Mouse (Mus musculus) hindbrain, postnatal 0 days (tissue): ENCODE measurements around the gene Krt222. TPM values are rescaled to one million over a fixed set of nuclear protein-coding genes. Genes with fewer than 3 reads are reported as not detected.
A peak's percentile ranks its signal among the peaks of the same experiment; 100 is the strongest.

Source experiments
- ATAC-seq: fragments of 200-750 bp; cut with Nextera tagmentation; 2 replicates; pipeline ENCODE4 v1.8.0; 2017; ENCODE audit warnings: mild to moderate bottlenecking, moderate TSS enrichment, moderate library complexity
- DNase-seq: peaks from one replicate; pipeline ENCODE4 v3.0.0-alpha.2; 2015; ENCODE audit warnings: low spot score
- H3K27ac ChIP-seq: fragments of 300-500 bp; sonication (generic); 2 replicates; pipeline ENCODE4 v1.5.1; 2014; ENCODE audit warnings: mild to moderate bottlenecking
- H3K27me3 ChIP-seq: fragments of 300-500 bp; sonication (generic); 2 replicates; pipeline ENCODE4 v1.6.1; 2014; ENCODE audit warnings: low read length, mixed read lengths; ENCODE audit not compliant: insufficient read depth
- H3K36me3 ChIP-seq: fragments of 300-500 bp; sonication (generic); 2 replicates; pipeline ENCODE4 v1.6.1; 2014; ENCODE audit warnings: low read length, mixed read lengths; ENCODE audit not compliant: insufficient read depth
- H3K4me1 ChIP-seq: fragments of 300-500 bp; sonication (generic); 2 replicates; pipeline ENCODE4 v1.6.1; 2014; ENCODE audit warnings: antibody characterized with exemption, low read length, mixed read lengths; ENCODE audit not compliant: insufficient read depth
- H3K4me2 ChIP-seq: fragments of 300-500 bp; sonication (generic); 2 replicates; pipeline ENCODE4 v1.6.1; 2014; ENCODE audit warnings: low read depth, mild to moderate bottlenecking, low read length, moderate library complexity, mixed read lengths
- H3K4me3 ChIP-seq: fragments of 300-500 bp; sonication (generic); 2 replicates; pipeline ENCODE4 v1.5.1; 2014; ENCODE audit warnings: low read length
- H3K9ac ChIP-seq: fragments of 300-500 bp; sonication (generic); replicated peaks from 2 replicates; pipeline ENCODE4 v1.6.1; 2014; ENCODE audit warnings: mild to moderate bottlenecking, low read length, moderate library complexity, mixed read lengths
- H3K9me3 ChIP-seq: fragments of 300-500 bp; sonication (generic); 2 replicates; pipeline ENCODE4 v1.6.1; 2016; ENCODE audit warnings: low read length, mixed read lengths
- CTCF ChIP-seq: IDR thresholded peaks from 2 replicates; pipeline ENCODE4 v1.5.1; 2016; ENCODE audit warnings: antibody characterized with exemption, control low read depth, low read depth
- WGBS: fragments of 180-500 bp; shearing (Covaris S2); extraction: QIAGEN DNeasy Blood & Tissue Kit; methylation state at CpG from one replicate; pipeline ENCODE4 v1.1.7; 2014; 5-methylcytosine and 5-hydroxymethylcytosine counted together
- polyA plus RNA-seq: library from polyadenylated mRNA; unstranded; fragments of >200 nt; fragmentation: Nextera tagmentation; extraction: Ambion mirVana; gene quantifications from 2 replicates; pipeline ENCODE4 v1.2.1, GENCODE M21; 2015
- total RNA-seq: library from RNA; depleted of rRNA; stranded (reverse); fragments of >200 nt; gene quantifications from 2 replicates; pipeline ENCODE4 v1.2.3, GENCODE M21; 2014

The Krt222 gene
- total and polyA plus RNA-seq, 2 experiments from 2014 or later: 10.7 to 12.9 TPM

- WGBS: 96% methylated on average over 8 of the region's 8 CpGs
- Histone ChIP-seq H3K9me3 (no peaks in the 10 kb centered on the region), H3K27me3 (no peaks in the 10 kb centered on the region), H3K36me3 (no peaks in the 10 kb centered on the region), H3K4me2 (no peak overlapping the region), H3K4me1 (no peaks in the 10 kb centered on the region), H3K9ac (no peak overlapping the region), H3K27ac (no peak overlapping the region), H3K4me3 (no peak overlapping the region)
- no peak for DNase-seq
- no peak for ATAC-seq
- no peak for TF ChIP-seq CTCF
Observed at GRCm38 (mm10) chr11:99255316-99255715, 11.4 kb upstream of the Krt222 start.

- no peak for ATAC-seq
- H3K4me1 ChIP-seq: no peaks in the 10 kb centered on the region
- no peak overlapping the region for H3K4me3 ChIP-seq
- no peak for DNase-seq
- no peak overlapping the region for H3K9ac ChIP-seq
- H3K4me2 ChIP-seq: no peak overlapping the region
- peak; percentile 34 for TF ChIP-seq CTCF
- no peaks in the 10 kb centered on the region for H3K36me3 ChIP-seq
- 61% methylated on average over 2 of the region's 2 CpGs for WGBS
- H3K27ac ChIP-seq: no peak overlapping the region
- no peaks in the 10 kb centered on the region for H3K9me3 ChIP-seq
- H3K27me3 ChIP-seq: no peaks in the 10 kb centered on the region
Observed at GRCm38 (mm10) chr11:99253893-99254292, 10.0 kb upstream of the Krt222 start.

GRCm38 (mm10) chr11:99252671-99253070 is 8.8 kb upstream of the Krt222 start:
- DNase-seq (peak; percentile 9), ATAC-seq (no peak)
- Histone ChIP-seq H3K4me2 (no peak overlapping the region; the same call in 1 of the 2 replicates), H3K9ac (no peak overlapping the region), H3K27ac (no peak overlapping the region), H3K36me3 (no peaks in the 10 kb centered on the region), H3K4me1 (no peaks in the 10 kb centered on the region), H3K4me3 (no peak overlapping the region), H3K27me3 (no peaks in the 10 kb centered on the region), H3K9me3 (no peaks in the 10 kb centered on the region)
- TF ChIP-seq CTCF: no peak
- 31% methylated on average over 8 of the region's 8 CpGs for WGBS

- no peak for TF ChIP-seq CTCF
- Histone ChIP-seq H3K4me3 (no peak overlapping the region), H3K9me3 (no peaks in the 10 kb centered on the region), H3K27ac (no peak overlapping the region), H3K36me3 (no peaks in the 10 kb centered on the region), H3K4me1 (no peaks in the 10 kb centered on the region), H3K9ac (no peak overlapping the region), H3K4me2 (no peak overlapping the region), H3K27me3 (no peaks in the 10 kb centered on the region)
- ATAC-seq (no peak), DNase-seq (no peak)
- 73% methylated on average over 3 of the region's 3 CpGs for WGBS
Observed at GRCm38 (mm10) chr11:99250666-99251065, 6.8 kb upstream of the Krt222 start.

DNA sequence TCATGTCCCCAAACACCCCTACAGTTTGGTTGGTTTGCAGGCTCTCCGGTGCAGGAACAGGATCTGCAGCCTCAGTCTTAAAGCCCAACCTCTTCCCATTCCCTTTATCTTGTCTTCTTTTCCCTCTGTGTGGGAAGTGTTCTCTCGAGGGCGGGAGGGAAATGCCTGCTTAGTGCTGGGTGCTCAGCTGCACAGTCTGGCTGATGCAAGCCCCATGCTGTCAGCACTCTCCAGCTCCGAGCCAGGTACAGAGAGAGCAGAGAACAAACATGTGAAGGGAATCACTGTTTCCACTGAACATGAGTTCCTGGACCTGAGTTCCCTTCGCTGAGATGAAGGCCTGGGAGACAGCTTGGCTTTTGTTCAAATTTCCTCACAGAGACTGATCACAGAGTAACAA is 6.4 kb upstream of the Krt222 start:
- DNase-seq (no peak), ATAC-seq (no peak)
- no peak overlapping the region for H3K9ac ChIP-seq
- no peaks in the 10 kb centered on the region for H3K4me1 ChIP-seq
- no peak overlapping the region for H3K4me3 ChIP-seq
- H3K36me3 ChIP-seq: no peaks in the 10 kb centered on the region
- no peak for TF ChIP-seq CTCF
- 60% methylated on average over 5 of the region's 5 CpGs for WGBS
- H3K4me2 ChIP-seq: no peak overlapping the region
- H3K27ac ChIP-seq: no peak overlapping the region
- H3K27me3 ChIP-seq: no peaks in the 10 kb centered on the region
- H3K9me3 ChIP-seq: no peaks in the 10 kb centered on the region

- Histone ChIP-seq H3K36me3 (no peaks in the 10 kb centered on the region), H3K4me2 (no peak overlapping the region), H3K9me3 (no peaks in the 10 kb centered on the region), H3K27ac (no peak overlapping the region), H3K4me3 (no peak overlapping the region), H3K9ac (no peak overlapping the region), H3K27me3 (no peaks in the 10 kb centered on the region), H3K4me1 (no peaks in the 10 kb centered on the region)
- DNase-seq (peak; percentile 50), ATAC-seq (no peak)
- WGBS: 62% methylated on average over 4 of the region's 4 CpGs
- peak; percentile 65 for TF ChIP-seq CTCF
Observed at GRCm38 (mm10) chr11:99249115-99249514, 5.2 kb upstream of the Krt222 start.

GRCm38 (mm10) chr11:99247916-99248315 is 4.0 kb upstream of the Krt222 start:
- no peak overlapping the region for H3K4me3 ChIP-seq
- DNase-seq (no peak), ATAC-seq (no peak)
- H3K9ac ChIP-seq: no peak overlapping the region
- H3K27ac ChIP-seq: no peak overlapping the region
- WGBS: 91% methylated on average over 4 of the region's 4 CpGs
- no peaks in the 10 kb centered on the region for H3K9me3 ChIP-seq
- no peak for TF ChIP-seq CTCF
- H3K36me3 ChIP-seq: no peaks in the 10 kb centered on the region
- no peaks in the 10 kb centered on the region for H3K27me3 ChIP-seq
- no peak overlapping the region for H3K4me2 ChIP-seq
- H3K4me1 ChIP-seq: no peaks in the 10 kb centered on the region
